Mouse (Mus musculus): Measurements from ENCODE around the gene Zfand3.

DNA sequence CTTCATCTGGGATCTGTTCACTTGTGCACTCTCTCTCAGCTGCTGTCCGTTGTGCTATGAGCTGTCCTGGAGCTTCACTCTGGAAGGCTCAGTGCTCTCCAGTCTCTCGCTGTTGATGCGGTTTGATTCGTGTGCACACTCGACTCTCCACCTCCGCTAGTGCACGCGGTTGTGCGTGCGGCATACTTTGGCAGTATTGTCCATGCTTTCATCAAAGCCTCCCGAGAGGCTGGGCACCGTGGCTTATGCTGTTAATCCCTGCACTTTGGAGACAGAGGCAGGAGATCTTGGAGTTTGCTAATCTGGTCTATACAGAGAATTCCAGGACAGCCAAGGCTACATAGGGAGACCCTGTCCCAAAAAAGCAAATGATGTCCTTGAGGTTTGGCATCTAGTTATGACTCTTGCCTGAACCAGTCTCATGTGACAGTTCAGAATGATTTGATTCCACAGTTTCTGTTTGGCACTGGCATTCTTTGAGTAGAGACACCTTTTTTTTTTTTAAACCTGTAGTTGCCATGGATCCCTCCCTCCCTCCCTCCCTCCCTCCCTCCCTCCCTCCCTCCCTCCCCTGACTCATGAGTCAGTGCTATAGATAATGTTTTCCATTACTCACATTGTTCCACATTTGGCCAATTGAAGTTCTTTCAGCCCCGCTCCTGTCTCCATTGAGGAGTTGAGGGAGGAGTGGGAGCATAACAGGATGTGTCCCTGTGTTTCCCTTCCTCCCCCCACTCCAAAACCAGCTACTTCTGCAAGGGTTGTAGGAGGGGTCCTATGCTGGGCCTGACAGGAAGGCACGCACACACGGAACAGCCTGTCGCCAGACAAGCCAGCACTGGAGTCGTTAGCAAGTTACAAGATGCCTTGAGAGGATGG, 192.1 kb downstream of the Zfand3 start:
- no peak for TF ChIP-seq POLR2A (IDR thresholded peaks at IDR 0.05; ENCODE audit: low read depth, low read length)
- no peak for TF ChIP-seq CTCF (conservative IDR thresholded peaks at IDR 0.05; ENCODE audit: insufficient read depth, insufficient read length, low read depth, low read length)

Data from kidney, adult 2 months (tissue).